9 mouse cellular contexts compared by ENCODE assay signal in the genomic region with DNA sequence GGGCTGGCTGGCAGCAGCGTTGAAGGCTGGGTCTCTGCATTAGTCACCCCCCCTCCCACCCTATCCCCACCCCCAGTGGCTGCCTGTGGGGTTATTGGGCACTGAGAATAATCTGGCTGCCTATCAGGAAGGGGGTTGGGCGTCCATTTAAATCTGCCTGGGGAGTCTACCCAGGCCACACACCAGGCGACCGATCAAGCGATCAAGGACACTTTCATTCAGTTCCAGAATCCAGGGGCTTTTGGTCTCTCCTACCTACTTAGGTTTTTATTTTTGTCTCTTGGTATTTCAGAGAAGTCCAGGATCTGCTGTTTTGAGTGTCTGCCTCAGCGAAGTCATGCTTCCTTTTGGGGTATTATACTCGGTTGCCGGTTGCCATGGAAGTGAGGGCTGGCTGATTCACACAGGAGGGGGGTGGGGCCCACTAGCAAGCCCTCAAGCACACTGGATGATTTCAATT. TPM values are rescaled to one million over a fixed set of nuclear protein-coding genes. Genes with fewer than 3 reads are reported as not detected.
DNase-seq lines count a peak whose midpoint lies in the region; ATAC-seq lines count a peak whose summit lies in the region.
"Had no signal": no experiment of that assay in that cellular context is flagged by ENCODE, and none has a peak within 500 bp of the region (broad histone marks: within the 10 kb centered on the region; RNA-seq: fewer than 3 reads in every experiment).

No protein-coding gene starts in this region.

- H3K36me3 ChIP-seq in heart, embryonic 10.5 days, result no peaks in the 10 kb centered on the region
- no peaks in the 10 kb centered on the region for H3K36me3 ChIP-seq in embryonic facial prominence, embryonic 15.5 days
- H3K36me3 ChIP-seq in midbrain, embryonic 10.5 days, result no peaks in the 10 kb centered on the region

- WGBS in heart, embryonic 10.5 days, result 7% methylated on average over 8 of the region's 8 CpGs
- 7% methylated on average over 8 of the region's 8 CpGs for WGBS in embryonic facial prominence, embryonic 15.5 days
- 4% methylated on average over 8 of the region's 8 CpGs for WGBS in midbrain, embryonic 10.5 days

- peaks cover 11% of the 10 kb centered on the region for H3K4me1 ChIP-seq in heart, embryonic 10.5 days
- peaks cover 15% of the 10 kb centered on the region for H3K4me1 ChIP-seq in embryonic facial prominence, embryonic 15.5 days
- peaks cover 26% of the 10 kb centered on the region for H3K4me1 ChIP-seq in midbrain, embryonic 10.5 days

- H3K9me3 ChIP-seq in heart, embryonic 10.5 days, result no peaks in the 10 kb centered on the region
- no peaks in the 10 kb centered on the region for H3K9me3 ChIP-seq in embryonic facial prominence, embryonic 15.5 days (replicated peaks)
- no peaks in the 10 kb centered on the region for H3K9me3 ChIP-seq in midbrain, embryonic 10.5 days (replicated peaks)

- ATAC-seq in embryonic facial prominence, embryonic 15.5 days (ENCODE audit: insufficient number of reproducible peaks, low FRiP score, low TSS enrichment, low read depth), result no peak
- ATAC-seq in megakaryocyte-erythroid progenitor cell, adult 5-6 weeks (replicated peaks; ENCODE audit: low FRiP score, low TSS enrichment, poor library complexity, severe bottlenecking), result no peak

- H3K27me3 ChIP-seq in heart, embryonic 10.5 days (ENCODE audit: insufficient read depth, poor library complexity, severe bottlenecking), result no peaks in the 10 kb centered on the region
- H3K27me3 ChIP-seq in embryonic facial prominence, embryonic 15.5 days, result no peaks in the 10 kb centered on the region
- 0 out of 2 replicates have a peak, but pooled peaks cover 4% of the 10 kb centered on the region for H3K27me3 ChIP-seq in midbrain, embryonic 10.5 days (ENCODE audit: low read depth, poor library complexity, severe bottlenecking)

- H3K4me2 ChIP-seq in embryonic facial prominence, embryonic 15.5 days (replicated peaks), result peak overlapping the region; percentile 22; the same call in 1 of the 2 replicates

- peak overlapping the region; percentile 67 for H3K27ac ChIP-seq in heart, embryonic 10.5 days
- H3K27ac ChIP-seq in embryonic facial prominence, embryonic 15.5 days (replicated peaks), result no peak overlapping the region
- peak overlapping the region; percentile 80 for H3K27ac ChIP-seq in midbrain, embryonic 10.5 days (replicated peaks)

- DNase-seq in heart, embryonic 10.5 days (ENCODE audit: low spot score), result no peak
- no peak for DNase-seq in heart, adult 11 months
- DNase-seq in T-cell, adult 2 months (ENCODE audit: low spot score), result peak; percentile 32
- DNase-seq in layer of hippocampus, adult 11-12 months (ENCODE audit: low spot score), result peak; percentile 80
- DNase-seq in midbrain, embryonic 10.5 days (ENCODE audit: low spot score), result peak; percentile 76
- peak; percentile 88 for DNase-seq in telencephalon, adult 2 months (ENCODE audit: low read depth, low spot score)

- no peak overlapping the region for H3K9ac ChIP-seq in embryonic facial prominence, embryonic 15.5 days

- peak overlapping the region; percentile 39 for H3K4me3 ChIP-seq in heart, embryonic 10.5 days
- no peak overlapping the region for H3K4me3 ChIP-seq in embryonic facial prominence, embryonic 15.5 days (replicated peaks)
- H3K4me3 ChIP-seq in midbrain, embryonic 10.5 days, result peak overlapping the region; percentile 43

RNA-seq across cellular contexts. Expression of gene Adtrp, which starts 46.3 kb away (rescaled TPM):
- polyA plus RNA-seq in heart, embryonic 10.5 days (2016; fragmentation: Nextera tagmentation; extraction: Ambion mirVana), result 0.17 and 0.60 TPM in 2 replicates
- 6.1 and 7.6 TPM in 2 replicates for polyA plus RNA-seq in embryonic facial prominence, embryonic 15.5 days (2015; fragmentation: Nextera tagmentation; extraction: Ambion mirVana)
- polyA plus RNA-seq in midbrain, embryonic 10.5 days (2016; fragmentation: Nextera tagmentation; extraction: Ambion mirVana), result not detected in 2 replicates
- total RNA-seq in megakaryocyte-erythroid progenitor cell, adult 5-6 weeks (2014; fragmentation: Nextera tagmentation), result not detected in 2 replicates
- total RNA-seq in megakaryocyte-erythroid progenitor cell, adult 5-6 weeks (2017), result not detected in 2 replicates
- polyA plus RNA-seq: heart, embryonic 16.5 days had no signal

Comparison
In these comparisons a context has a peak if more than half of its experiments do, and no peak if none do; other contexts are left out.
1. DNase-seq: peak in T-cell, adult 2 months (single experiment), layer of hippocampus, adult 11-12 months (single experiment), midbrain, embryonic 10.5 days (single experiment) and telencephalon, adult 2 months (single experiment); none in heart, embryonic 10.5 days (single experiment) and heart, adult 11 months (single experiment).